Mouse (Mus musculus): ENCODE measurements around the gene Cyp8b1.

Cyp8b1 gene

GRCm38 (mm10) chr9:121916102-121916501 lies at the start of gene Cyp8b1:
Cyp8b1 (minus strand) TSS chr9:121916305.
- DNase-seq (ENCODE audit: low spot score) = no peak

DNA sequence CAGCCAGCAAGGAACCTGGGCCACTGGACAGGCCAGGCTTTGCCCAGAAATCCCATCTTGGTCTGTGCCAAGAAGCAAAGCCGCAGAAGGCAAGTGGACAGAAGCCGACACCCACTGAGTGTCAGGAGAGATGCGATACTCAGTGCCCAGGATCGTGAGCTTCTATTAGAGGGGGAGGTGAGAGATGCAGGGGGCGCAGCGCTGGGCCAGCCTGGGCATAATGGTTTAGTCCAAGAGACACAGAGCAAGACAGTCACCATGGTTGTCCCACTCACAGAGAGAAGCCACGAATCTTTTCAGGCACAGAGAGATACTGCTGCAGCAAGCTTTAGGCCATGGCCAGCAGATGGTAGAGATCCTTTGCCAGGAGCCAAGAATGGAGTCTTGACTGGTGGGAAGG lies 48.8 kb upstream of the Cyp8b1 start:
- no peak for DNase-seq (ENCODE audit: low spot score)

DNA sequence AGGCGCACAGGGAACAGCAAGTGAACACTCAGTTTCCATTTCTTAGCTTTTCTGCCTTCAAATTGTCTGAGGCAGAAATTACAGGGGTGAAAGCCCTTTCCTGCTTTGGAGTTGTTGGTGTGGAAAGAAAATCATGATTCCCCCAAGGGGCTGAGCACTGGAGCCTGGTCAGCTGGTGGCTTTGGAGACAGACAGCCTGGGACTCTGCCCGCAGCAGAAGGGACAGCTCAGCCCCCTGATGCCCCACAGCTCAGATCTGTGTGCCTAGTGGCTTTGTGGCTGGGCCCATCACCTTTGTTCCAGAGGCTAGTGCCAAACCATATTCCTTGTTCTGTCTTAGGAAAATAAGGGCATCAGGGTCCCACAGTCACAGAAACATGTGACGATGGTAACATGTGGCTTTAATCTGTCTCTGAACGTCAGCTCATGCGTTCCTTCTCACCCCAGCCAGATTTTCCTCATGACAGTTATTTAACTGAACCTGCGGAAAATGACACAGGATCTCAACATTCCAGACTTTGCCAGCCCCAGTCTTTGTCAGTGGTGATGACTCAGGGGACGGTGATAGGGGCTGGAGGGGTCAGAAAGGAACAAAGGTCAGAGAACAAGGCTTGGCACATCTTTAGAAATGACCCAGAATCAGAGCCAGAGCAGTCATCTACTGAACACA lies 44.0 kb upstream of the Cyp8b1 start:
- DNase-seq (ENCODE audit: low spot score) = peak; percentile 49

- DNase-seq (ENCODE audit: low spot score) = no peak
Observed at GRCm38 (mm10) chr9:121952596-121952995, 36.5 kb upstream of the Cyp8b1 start.

GRCm38 (mm10) chr9:121951114-121951423 lies 35.0 kb upstream of the Cyp8b1 start:
- no peak for DNase-seq (ENCODE audit: low spot score)

- DNase-seq (ENCODE audit: low spot score) = peak; percentile 54
Observed at GRCm38 (mm10) chr9:121950418-121951113, 34.5 kb upstream of the Cyp8b1 start, which contains the start of gene Fam198a. Fam198a (plus strand) TSS chr9:121950988.

DNA sequence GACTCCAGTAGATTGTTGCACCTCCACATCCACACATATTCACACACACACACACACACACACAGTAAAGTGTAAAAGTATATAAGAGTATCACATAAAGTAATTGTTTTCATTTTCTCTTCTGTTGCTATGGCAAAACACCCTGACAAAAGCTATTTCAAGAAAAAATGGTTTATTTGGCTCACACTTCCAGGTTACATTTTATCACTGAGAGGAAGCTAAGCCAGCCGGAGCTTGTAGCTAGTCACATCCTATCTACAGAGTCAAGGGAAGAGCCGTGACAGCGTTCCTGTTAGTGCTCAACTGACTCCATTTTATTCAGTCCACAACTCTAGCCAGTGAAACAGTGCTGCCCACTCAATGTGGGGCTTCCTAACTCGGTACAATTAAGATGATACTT lies 32.3 kb upstream of the Cyp8b1 start:
- DNase-seq (ENCODE audit: low spot score) = no peak

- peak; percentile 72 for DNase-seq (ENCODE audit: low spot score)
Observed at GRCm38 (mm10) chr9:121947784-121948183, 31.7 kb upstream of the Cyp8b1 start.

GRCm38 (mm10) chr9:121943628-121944027 lies 27.5 kb upstream of the Cyp8b1 start:
- no peak for DNase-seq (ENCODE audit: low spot score)

DNA sequence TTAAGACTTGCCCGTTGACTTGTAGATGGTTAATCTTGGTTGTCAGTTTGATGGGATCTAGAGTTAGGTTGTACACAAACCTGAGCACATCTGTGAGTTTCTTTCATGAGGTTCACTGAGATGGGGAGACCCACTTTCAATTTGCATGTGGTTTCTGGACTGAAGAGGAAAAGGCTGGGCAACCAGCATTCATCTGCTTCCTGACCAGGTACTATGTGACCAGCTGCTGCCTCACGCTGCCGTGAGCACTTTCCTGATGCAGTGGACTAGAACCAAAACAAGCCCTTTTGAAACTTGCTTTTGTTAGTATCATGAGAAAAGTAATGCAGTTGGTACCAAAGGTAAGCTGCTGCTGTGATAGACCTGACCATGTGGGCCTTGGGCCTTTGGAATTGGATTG lies 26.9 kb upstream of the Cyp8b1 start:
- no peak for DNase-seq (ENCODE audit: low spot score)

- peak; percentile 72 for DNase-seq (ENCODE audit: low spot score)
Observed at GRCm38 (mm10) chr9:121937944-121938355, 21.8 kb upstream of the Cyp8b1 start.

GRCm38 (mm10) chr9:121937451-121937864 lies 21.4 kb upstream of the Cyp8b1 start:
- peak; percentile 5 for DNase-seq (ENCODE audit: low spot score)

DNA sequence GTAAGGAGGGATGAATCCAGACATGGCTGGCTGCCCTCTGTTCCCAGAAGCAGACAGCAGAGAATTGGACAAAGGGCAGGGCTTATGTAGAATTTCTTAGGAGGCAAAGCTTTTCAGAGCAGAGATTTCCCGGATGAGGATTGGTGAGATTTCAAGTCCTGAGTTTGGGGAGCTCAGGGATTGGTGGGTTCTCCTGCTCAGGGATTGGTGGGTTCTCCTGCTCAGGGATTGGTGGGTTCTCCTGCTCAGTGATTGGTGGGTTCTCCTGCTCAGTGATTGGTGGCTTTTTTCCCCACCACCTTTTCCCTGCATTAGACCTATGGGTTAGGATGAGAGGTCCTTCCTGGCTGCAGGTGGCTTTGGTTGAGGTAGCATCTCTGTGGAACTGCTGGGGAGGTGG lies 20.8 kb upstream of the Cyp8b1 start:
- DNase-seq (ENCODE audit: low spot score) = peak; percentile 6

GRCm38 (mm10) chr9:121934856-121935255 lies 18.8 kb upstream of the Cyp8b1 start:
- DNase-seq (ENCODE audit: low spot score) = no peak

DNA sequence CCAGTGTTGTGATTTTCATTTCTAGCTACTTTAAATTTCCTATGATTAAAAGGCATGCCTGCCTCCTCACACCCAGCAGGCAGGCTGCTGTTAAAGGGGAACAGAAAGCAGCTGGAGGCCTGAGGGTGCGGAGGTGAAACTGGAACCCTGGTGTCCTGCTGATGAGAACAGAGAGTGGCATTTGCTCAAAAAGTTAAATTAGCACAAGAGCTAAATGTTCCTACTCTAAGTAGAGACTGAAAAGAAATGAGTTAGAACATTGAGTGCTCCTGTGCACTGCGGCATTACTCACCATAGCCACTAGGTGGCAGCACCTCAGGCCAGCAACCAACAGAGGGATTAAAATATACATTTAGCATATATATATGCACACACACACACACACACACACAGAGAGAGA lies 12.4 kb upstream of the Cyp8b1 start:
- peak; percentile 64 for DNase-seq (ENCODE audit: low spot score)

- DNase-seq (ENCODE audit: low spot score) = no peak
Observed at GRCm38 (mm10) chr9:121927721-121928120, 11.6 kb upstream of the Cyp8b1 start.

DNA sequence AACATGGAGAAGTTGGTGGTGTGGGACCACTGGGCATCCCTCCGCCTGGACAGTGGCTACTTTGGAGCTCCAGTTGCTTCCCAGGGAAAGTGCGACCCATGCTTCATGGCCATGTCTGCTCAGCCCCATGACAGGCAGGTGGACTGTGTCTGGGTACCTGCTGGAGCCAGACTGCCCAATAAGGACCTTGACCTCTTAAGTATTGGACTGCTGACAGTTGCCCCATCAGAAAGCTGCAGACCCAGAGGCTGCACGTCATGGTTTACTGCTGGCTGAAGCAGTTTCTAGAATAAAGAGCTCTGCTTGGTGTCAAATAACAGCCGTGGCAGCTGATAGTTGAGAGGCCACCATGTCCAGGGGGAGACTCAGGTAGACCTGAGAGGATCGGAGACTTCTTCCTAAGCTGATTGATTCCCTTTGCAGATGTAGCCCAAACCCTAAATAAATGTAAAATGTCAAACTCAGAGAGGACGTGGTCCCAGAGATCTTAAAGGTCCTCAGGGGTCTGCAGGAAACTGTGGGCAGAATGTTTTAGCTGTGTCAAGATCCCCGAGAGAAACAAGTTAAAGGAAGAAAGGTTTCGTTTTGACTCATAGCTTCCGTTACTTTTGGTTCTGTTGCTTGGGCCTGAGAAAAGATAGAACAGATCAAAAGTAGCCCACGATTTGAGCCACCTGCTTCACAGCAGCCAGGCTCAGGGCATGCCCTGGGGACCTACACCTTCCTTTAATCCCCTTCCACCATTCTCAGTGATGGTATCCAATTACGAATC lies 10.7 kb upstream of the Cyp8b1 start:
- DNase-seq (ENCODE audit: low spot score) = no peak

GRCm38 (mm10) chr9:121925959-121926358 lies 9.9 kb upstream of the Cyp8b1 start:
- DNase-seq (ENCODE audit: low spot score) = no peak

GRCm38 (mm10) chr9:121924901-121925560 lies 8.9 kb upstream of the Cyp8b1 start:
- no peak for DNase-seq (ENCODE audit: low spot score)

DNA sequence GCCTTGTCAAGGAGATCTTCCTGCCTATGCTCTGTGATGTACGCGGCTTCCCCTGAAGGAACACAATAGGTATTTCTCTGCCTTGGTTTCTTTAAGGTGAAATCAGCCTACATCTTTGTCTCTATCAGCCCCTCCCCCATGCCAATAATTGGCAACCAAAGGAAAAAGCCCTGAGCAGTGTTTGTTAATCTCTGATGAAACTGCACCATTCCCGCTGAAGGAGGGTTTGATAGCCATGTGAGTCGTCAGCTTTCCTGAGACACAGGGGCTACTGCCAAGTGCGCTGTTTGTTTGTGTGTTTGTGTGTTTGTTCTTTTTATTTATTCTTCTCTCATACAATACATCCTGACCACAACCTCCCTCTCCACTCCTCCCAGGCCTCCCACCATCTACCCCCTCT lies 7.8 kb upstream of the Cyp8b1 start:
- no peak for DNase-seq (ENCODE audit: low spot score)

- DNase-seq (ENCODE audit: low spot score) = no peak
Observed at GRCm38 (mm10) chr9:121923443-121923842, 7.3 kb upstream of the Cyp8b1 start.

- DNase-seq (ENCODE audit: low spot score) = no peak
Observed at GRCm38 (mm10) chr9:121919027-121919501, 3.0 kb upstream of the Cyp8b1 start.
